Mouse (Mus musculus): ENCODE results near the gene Nbeal1. TPM values are rescaled to one million over a fixed set of nuclear protein-coding genes. Genes with fewer than 3 reads are reported as not detected.
A peak's percentile ranks its signal among the peaks of the same experiment; 100 is the strongest.

Nbeal1 gene
- polyA plus RNA-seq, 1 experiment from 2014 or later = 7.7 TPM

DNA sequence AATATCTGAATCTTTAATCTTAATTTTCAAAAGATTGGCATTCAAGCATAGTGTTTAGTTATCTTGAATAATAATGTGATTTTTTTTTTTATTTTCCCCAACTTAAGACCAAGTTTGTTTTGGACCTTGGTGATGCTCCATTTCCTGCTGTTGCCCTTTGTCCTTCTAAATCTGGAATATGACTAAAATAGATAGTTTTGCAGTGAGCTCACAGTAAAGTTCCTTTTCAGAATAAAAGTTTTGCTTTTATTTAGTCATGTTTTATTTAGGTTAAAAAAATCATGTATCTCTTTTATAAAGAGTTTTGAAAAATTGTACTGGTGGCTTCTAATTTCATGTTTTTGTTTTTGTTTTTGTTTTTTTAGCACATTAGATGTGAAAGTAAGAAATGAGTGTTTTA, 8.1 kb downstream of the Nbeal1 start:
- Histone ChIP-seq H3K4me3 (no peak overlapping the region), H3K4me1 (no peaks in the 10 kb centered on the region), H3K9ac (replicated peaks) (no peak overlapping the region), H3K9me3 (no peaks in the 10 kb centered on the region), H3K27me3 (no peaks in the 10 kb centered on the region), H3K36me3 (no peaks in the 10 kb centered on the region), H3K27ac (replicated peaks) (no peak overlapping the region), H3K4me2 (replicated peaks) (no peak overlapping the region)
- ATAC-seq (replicated peaks) = no peak

DNA sequence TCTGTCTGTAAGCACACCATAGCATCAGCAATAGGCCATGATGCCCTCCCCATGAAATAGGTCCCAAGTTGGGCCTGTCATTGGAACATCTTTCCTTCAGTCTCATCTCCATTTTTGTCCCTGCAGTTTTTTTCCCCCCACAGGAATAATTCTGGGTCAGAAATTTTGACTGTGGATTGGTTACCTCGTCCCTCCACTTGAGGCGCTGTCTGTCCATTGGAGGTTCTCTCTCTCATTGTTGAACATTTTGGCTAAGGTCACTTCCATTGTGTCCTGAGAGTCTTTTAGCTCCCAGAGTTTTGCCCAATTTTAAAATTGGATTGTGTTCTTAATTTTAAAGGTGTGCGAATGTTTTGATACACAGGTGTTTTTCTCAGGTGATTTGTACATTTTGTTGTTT, 16.4 kb downstream of the Nbeal1 start:
- H3K9me3 ChIP-seq = no peaks in the 10 kb centered on the region
- no peak overlapping the region for H3K4me2 ChIP-seq (replicated peaks)
- H3K4me3 ChIP-seq = no peak overlapping the region
- H3K27me3 ChIP-seq = no peaks in the 10 kb centered on the region
- 70% methylated on average over 3 of the region's 3 CpGs for WGBS
- H3K36me3 ChIP-seq = peaks cover 15% of the 10 kb centered on the region
- ATAC-seq (replicated peaks) = no peak
- H3K9ac ChIP-seq (replicated peaks) = no peak overlapping the region
- H3K27ac ChIP-seq (replicated peaks) = no peak overlapping the region
- H3K4me1 ChIP-seq = peaks cover 3% of the 10 kb centered on the region; the same call in 1 of the 2 replicates

DNA sequence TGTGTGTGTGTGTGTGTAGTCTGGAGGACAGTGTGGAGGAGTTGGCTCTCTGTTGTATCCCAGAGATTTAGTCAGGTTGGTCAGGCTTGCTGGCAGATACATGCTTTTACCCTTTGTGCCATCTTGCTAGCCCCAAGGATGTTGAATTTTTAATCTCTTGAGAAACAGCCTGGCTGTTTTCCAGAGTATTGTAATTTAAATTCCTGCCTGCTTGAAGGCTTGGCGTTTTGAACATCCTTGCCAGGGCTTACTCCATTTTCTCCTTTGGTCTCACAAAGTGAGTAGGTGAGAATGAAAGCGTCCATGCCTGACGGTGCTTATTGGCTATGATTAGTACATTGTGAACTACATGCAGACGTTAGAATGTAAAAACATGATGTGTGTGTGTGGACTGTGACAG, 18.6 kb downstream of the Nbeal1 start:
- Histone ChIP-seq H3K27me3 (no peaks in the 10 kb centered on the region), H3K4me2 (replicated peaks) (no peak overlapping the region), H3K9me3 (no peaks in the 10 kb centered on the region), H3K9ac (replicated peaks) (no peak overlapping the region), H3K36me3 (peaks cover 27% of the 10 kb centered on the region), H3K27ac (replicated peaks) (no peak overlapping the region), H3K4me1 (peaks cover 3% of the 10 kb centered on the region; the same call in 1 of the 2 replicates), H3K4me3 (no peak overlapping the region)
- 50% methylated on average over 4 of the region's 4 CpGs for WGBS
- ATAC-seq (replicated peaks) = no peak

DNA sequence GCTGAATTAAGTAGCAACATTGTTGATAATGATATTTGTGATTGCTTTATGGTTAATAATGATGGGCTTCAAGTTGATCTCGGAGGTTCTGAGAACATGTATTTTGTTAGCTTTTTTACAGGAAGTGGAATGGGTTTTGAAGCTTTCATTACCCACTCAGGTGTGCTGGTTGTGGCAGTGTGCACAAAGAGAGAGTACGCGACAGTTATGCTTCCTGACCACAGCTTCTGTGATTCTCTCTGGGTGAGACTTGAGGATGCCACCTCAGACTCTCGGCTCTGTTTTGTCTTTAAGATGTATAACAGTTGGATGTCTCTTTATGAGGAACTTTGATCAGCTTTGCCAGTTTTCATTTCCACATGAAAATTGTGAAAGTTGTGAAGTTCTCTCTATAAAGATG, 55.9 kb downstream of the Nbeal1 start:
- 93% methylated on average over 4 of the region's 4 CpGs for WGBS
- Histone ChIP-seq H3K27me3 (no peaks in the 10 kb centered on the region), H3K4me2 (replicated peaks) (no peak overlapping the region), H3K4me3 (no peak overlapping the region), H3K9me3 (no peaks in the 10 kb centered on the region), H3K4me1 (no peaks in the 10 kb centered on the region), H3K9ac (replicated peaks) (no peak overlapping the region), H3K36me3 (peaks cover 21% of the 10 kb centered on the region), H3K27ac (replicated peaks) (no peak overlapping the region)
- no peak for ATAC-seq (replicated peaks)

DNA sequence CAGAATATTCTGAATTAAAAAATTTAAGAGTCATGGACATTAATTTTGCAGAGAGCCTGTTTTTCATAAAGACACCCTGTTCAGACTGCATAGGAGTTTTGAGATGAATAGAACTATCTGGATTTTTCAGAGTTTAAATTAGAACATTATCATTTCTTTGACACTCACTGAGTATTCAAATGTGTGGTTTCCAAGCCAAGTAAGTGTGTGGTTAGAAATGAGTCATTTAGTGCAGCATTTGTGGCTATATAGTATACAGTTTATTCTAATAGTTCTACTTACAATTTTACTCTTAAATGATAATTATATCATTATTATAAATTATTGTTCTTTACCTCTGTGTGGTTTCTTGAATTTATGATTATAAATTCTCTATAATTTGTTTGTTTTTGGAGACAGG, 60.0 kb downstream of the Nbeal1 start:
- H3K4me2 ChIP-seq (replicated peaks) = no peak overlapping the region
- no peak for ATAC-seq (replicated peaks)
- H3K9ac ChIP-seq (replicated peaks) = no peak overlapping the region

DNA sequence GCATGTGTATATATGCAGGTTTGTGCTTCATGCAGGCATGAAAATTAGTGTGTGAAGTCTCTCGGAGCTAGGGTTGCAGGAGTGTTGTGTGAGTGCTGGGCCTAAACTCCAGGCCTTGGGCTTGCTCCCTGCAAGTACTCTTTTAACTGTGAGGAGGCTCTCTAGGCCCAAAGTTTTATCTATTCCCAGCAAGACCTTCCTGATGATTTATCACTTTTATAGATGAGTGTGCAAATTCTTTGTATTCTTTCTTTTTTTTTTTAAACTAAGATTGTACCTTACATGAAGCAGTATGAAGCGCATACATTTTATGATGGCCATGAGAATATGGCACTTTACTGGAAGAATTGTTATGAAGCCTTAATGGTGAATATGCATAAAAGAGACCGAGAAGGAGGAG, 87.7 kb downstream of the Nbeal1 start:
- Histone ChIP-seq H3K4me1 (no peaks in the 10 kb centered on the region), H3K36me3 (peaks cover 38% of the 10 kb centered on the region), H3K27me3 (no peaks in the 10 kb centered on the region), H3K4me3 (no peak overlapping the region), H3K4me2 (replicated peaks) (no peak overlapping the region), H3K27ac (replicated peaks) (no peak overlapping the region), H3K9me3 (no peaks in the 10 kb centered on the region), H3K9ac (replicated peaks) (no peak overlapping the region)
- no peak for ATAC-seq (replicated peaks)
- WGBS = 93% methylated on average over 3 of the region's 3 CpGs

More for the DNA sequence above, 60.0 kb downstream of the Nbeal1 start:
- H3K27ac ChIP-seq (replicated peaks) = no peak overlapping the region
- H3K9me3 ChIP-seq = no peaks in the 10 kb centered on the region
- H3K27me3 ChIP-seq = no peaks in the 10 kb centered on the region
- H3K36me3 ChIP-seq = peaks cover 23% of the 10 kb centered on the region
- no peak overlapping the region for H3K4me3 ChIP-seq
- H3K4me1 ChIP-seq = no peaks in the 10 kb centered on the region

DNA sequence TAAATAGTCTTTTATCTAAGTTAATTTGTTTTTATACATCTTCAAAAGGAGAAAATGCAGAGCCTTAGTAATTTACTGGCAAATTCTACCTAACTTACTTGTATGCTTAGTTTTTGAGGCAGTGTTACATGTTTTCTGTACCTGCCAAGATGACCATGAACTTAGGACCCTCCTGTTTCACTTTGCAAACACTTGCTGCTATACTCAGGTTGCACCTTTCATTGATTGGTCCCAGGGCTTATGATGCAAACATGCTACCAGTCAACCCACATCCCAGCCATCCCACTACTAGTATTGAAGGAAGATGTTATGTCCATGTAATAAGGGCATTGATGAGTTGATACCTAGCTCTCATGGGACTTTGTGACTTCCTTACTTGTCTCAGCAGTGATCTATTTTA, 88.9 kb downstream of the Nbeal1 start:
- ATAC-seq (replicated peaks) = no peak
- H3K27me3 ChIP-seq = no peaks in the 10 kb centered on the region
- H3K4me2 ChIP-seq (replicated peaks) = no peak overlapping the region
- no peaks in the 10 kb centered on the region for H3K4me1 ChIP-seq
- no peak overlapping the region for H3K27ac ChIP-seq (replicated peaks)
- no peaks in the 10 kb centered on the region for H3K9me3 ChIP-seq
- H3K36me3 ChIP-seq = peaks cover 33% of the 10 kb centered on the region
- no peak overlapping the region for H3K9ac ChIP-seq (replicated peaks)
- no peak overlapping the region for H3K4me3 ChIP-seq

DNA sequence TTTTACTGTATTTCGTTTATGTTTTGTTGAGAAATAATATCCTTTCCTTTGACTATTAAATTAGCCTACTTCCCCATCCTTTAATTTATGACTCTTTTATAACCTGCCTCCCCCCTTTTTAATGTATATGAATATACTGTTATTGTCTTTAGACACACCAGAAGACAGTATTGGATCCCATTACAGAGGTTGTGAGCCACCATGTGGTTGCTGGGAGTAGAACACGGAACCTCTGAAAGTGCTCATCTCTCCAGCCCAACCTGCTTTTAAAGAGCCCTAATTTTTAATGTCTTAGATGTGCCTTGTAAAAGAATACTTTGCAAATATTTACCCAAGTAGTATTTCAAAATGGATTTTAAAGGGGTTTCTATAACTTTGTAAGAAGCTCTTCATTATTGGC, 92.1 kb downstream of the Nbeal1 start:
- Histone ChIP-seq H3K4me2 (replicated peaks) (no peak overlapping the region), H3K9me3 (no peaks in the 10 kb centered on the region), H3K27ac (replicated peaks) (no peak overlapping the region), H3K36me3 (peaks cover 26% of the 10 kb centered on the region; the same call in 1 of the 2 replicates), H3K27me3 (no peaks in the 10 kb centered on the region), H3K9ac (replicated peaks) (no peak overlapping the region), H3K4me3 (no peak overlapping the region), H3K4me1 (no peaks in the 10 kb centered on the region)
- WGBS = 79% methylated on average over 2 of the region's 2 CpGs
- ATAC-seq (replicated peaks) = no peak

DNA sequence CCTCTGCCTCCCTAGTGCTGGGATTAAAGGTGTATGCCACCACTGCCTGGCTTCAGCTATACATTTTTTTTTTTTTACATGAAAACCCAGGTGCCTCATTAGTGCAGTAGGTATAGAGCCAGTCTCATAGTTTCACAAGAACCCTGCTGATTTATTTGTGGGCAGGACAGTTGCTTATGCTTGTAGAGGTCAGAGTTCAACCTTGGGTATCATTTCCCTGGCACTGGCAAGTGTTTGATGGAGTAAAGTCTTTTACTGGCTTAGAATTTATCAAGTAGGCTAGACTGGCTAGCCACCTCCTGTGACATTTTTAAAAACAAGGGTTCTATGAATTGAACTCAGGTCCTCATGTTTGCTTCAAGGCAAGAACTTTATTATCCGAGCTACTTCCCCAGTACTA, 113.5 kb downstream of the Nbeal1 start:
- Histone ChIP-seq H3K9ac (replicated peaks) (no peak overlapping the region), H3K9me3 (no peaks in the 10 kb centered on the region), H3K4me1 (no peaks in the 10 kb centered on the region), H3K36me3 (peaks cover 39% of the 10 kb centered on the region), H3K4me3 (no peak overlapping the region), H3K27me3 (no peaks in the 10 kb centered on the region), H3K4me2 (replicated peaks) (no peak overlapping the region), H3K27ac (replicated peaks) (no peak overlapping the region)
- 88% methylated on average over 1 of the region's 1 CpGs for WGBS
- ATAC-seq (replicated peaks) = no peak

DNA sequence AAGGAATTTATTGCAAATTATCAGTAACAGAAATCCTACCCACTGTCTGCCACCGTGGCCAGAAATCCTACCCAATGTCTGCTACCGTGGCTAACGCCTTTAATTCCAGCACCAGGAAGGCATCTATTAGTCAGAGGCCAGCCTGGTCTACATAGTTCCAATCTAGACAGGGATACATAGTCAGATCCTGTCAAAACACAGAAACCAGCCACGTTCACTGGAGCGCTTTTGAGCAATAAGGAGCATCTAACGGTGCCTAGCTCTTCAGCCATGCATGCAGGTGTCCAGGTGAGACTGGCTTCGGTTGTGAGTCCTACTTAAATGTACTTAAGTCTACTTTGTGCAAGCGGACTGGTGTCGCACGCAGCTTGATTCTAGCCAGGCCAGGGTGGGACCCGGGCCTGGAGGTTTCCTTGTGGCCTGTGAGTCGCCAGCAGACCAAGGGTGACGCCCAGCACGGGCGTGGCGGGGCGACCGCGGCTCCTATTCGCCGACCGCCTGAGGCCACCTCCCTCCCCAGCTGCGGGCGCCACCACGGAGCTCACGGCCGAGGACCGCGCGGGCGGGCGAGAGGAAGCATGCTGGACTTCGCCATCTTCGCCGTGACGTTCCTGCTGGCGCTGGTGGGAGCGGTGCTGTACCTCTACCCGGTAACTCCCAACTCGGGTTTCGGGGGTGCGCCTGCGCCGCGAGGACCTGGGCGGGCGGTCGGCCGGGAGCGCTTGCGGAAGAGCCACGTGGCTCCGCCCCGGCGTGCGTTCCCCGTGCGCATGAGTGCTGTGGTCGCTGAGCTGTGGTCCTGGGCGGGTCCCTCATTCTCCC, 162.6 kb downstream of the Nbeal1 start, which contains the start of gene Cyp20a1:
Gene Cyp20a1, plus strand, starts transcription at position 516 of the 822 bp plus-strand sequence.
- Histone ChIP-seq H3K4me1 (peaks cover 12% of the 10 kb centered on the region), H3K27me3 (no peaks in the 10 kb centered on the region), H3K9ac (replicated peaks) (peak within 1 kb of the TSS; percentile 69), H3K27ac (replicated peaks) (peak within 1 kb of the TSS; percentile 93), H3K9me3 (no peaks in the 10 kb centered on the region), H3K4me2 (replicated peaks) (peak within 1 kb of the TSS; percentile 81), H3K4me3 (peak within 1 kb of the TSS; percentile 91), H3K36me3 (peaks cover 7% of the 10 kb centered on the region; the same call in 1 of the 2 replicates)
- peak; percentile 98 for ATAC-seq (replicated peaks)
- WGBS = 2% methylated on average over 59 of the region's 60 CpGs

DNA sequence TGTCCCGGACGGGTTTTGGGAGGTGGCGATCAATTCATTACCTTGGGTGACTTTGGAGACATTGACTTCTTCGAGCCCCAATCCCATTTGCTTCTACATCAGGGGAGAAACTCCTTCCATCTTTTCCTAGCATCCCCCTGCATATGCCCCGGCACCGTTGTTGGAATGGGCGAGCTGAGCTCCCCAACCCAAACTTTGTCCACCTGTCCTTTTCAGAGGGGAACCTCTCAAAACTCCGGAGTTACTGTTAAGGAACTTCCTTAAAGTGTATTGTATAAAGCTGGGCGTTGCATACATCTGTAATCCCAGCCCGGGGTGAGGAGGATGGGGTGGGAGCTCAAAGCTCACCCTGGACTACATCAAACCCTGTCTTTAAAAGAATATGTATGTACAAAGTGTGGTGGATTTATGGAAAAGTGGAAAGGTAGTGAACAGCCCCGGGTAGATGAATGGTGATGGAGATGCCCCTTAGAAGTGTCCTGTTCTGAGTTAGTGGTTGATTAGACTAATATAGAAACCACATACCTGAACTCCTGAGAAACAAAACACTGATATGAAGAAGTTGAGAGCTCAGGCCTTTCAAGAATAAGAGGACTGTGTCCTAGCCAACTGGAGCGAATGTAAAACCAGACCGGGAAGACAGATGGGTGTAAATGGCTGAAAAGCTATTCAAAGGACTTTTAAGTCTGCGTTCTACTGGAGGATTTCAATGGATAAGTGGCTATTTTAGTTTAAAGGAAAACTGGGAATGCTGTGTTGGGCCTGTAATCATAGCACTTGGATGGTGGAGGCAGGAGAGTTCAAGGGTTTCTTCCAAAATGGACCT, 163.4 kb downstream of the Nbeal1 start:
- Histone ChIP-seq H3K4me3 (peak overlapping the region; percentile 91), H3K36me3 (peaks cover 4% of the 10 kb centered on the region; the same call in 1 of the 2 replicates), H3K27me3 (no peaks in the 10 kb centered on the region), H3K9ac (replicated peaks) (peak overlapping the region; percentile 69), H3K4me2 (replicated peaks) (peak overlapping the region; percentile 81), H3K27ac (replicated peaks) (peak overlapping the region; percentile 93), H3K9me3 (no peaks in the 10 kb centered on the region), H3K4me1 (peaks cover 12% of the 10 kb centered on the region)
- peak; percentile 36 for ATAC-seq (replicated peaks)
- WGBS = 3% methylated on average over 14 of the region's 14 CpGs

DNA sequence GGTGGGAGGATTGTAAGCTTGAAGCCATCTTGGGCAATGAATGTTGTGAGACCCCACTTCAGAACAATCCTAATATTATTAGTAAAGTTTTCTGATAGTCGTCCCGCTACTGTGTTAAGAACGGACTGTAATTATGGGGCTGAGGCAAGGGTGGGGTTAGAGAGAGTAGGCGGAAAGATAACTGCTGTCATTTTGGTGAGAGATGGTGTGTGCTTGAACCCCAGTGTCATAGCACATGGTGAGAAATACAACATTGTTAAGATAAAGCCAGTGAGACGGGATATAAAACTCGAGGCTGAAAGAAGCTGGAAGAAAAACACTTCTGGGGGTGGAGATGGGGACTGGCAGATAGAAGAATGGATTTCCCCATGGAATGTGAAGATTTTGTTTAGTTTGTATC, 164.3 kb downstream of the Nbeal1 start:
- H3K27ac ChIP-seq (replicated peaks) = no peak overlapping the region
- H3K4me2 ChIP-seq (replicated peaks) = no peak overlapping the region
- no peak overlapping the region for H3K4me3 ChIP-seq
- no peaks in the 10 kb centered on the region for H3K36me3 ChIP-seq
- ATAC-seq (replicated peaks) = no peak
- 92% methylated on average over 6 of the region's 6 CpGs for WGBS
- 0 out of 2 replicates have a peak, but pooled peaks cover 4% of the 10 kb centered on the region for H3K9me3 ChIP-seq
- H3K9ac ChIP-seq (replicated peaks) = no peak overlapping the region
- H3K4me1 ChIP-seq = peaks cover 12% of the 10 kb centered on the region
- H3K27me3 ChIP-seq = no peaks in the 10 kb centered on the region

Data from forebrain, embryonic 15.5 days (tissue).